Comparison of ENCODE assay signal across 23 mouse cellular contexts in genomic region chr17:73032326-73032725, GRCm38 (mm10).
DNase-seq lines count a peak whose midpoint lies in the region; ATAC-seq lines count a peak whose summit lies in the region.
"Had no signal": no experiment of that assay in that cellular context is flagged by ENCODE, and none has a peak within 500 bp of the region (broad histone marks: within the 10 kb centered on the region; RNA-seq: fewer than 3 reads in every experiment).

No protein-coding gene starts in this region.

- WGBS in limb, embryonic 11.5 days, result 73% methylated on average over 3 of the region's 3 CpGs
- 70% methylated on average over 3 of the region's 3 CpGs for WGBS in limb, embryonic 10.5 days
- 82% methylated on average over 3 of the region's 3 CpGs for WGBS in intestine, embryonic 15.5 days
- WGBS in hindbrain, embryonic 16.5 days, result 68% methylated on average over 3 of the region's 3 CpGs

- no peak overlapping the region for H3K4me2 ChIP-seq in limb, embryonic 11.5 days (ENCODE audit: low read depth, severe bottlenecking)
- H3K4me2 ChIP-seq in intestine, embryonic 15.5 days (replicated peaks), result no peak overlapping the region
- no peak overlapping the region for H3K4me2 ChIP-seq in hindbrain, embryonic 16.5 days (ENCODE audit: low read length)
- H3K4me2 ChIP-seq: embryonic facial prominence, embryonic 12.5 days; forebrain, embryonic 13.5 days; heart, embryonic 12.5 days; hindbrain, embryonic 15.5 days had no signal

- H3K4me1 ChIP-seq in limb, embryonic 11.5 days (ENCODE audit: control insufficient read depth, insufficient read depth, low read length), result peaks cover 3% of the 10 kb centered on the region; the same call in 1 of the 2 replicates
- H3K4me1 ChIP-seq in limb, embryonic 10.5 days, result peaks cover 20% of the 10 kb centered on the region
- peaks cover 17% of the 10 kb centered on the region for H3K4me1 ChIP-seq in intestine, embryonic 15.5 days (replicated peaks)
- no peaks in the 10 kb centered on the region for H3K4me1 ChIP-seq in hindbrain, embryonic 16.5 days (ENCODE audit: control insufficient read depth, insufficient read depth, low read depth, low read length)
- H3K4me1 ChIP-seq: forebrain, embryonic 13.5 days; hindbrain, embryonic 15.5 days had no signal

- H3K27ac ChIP-seq in limb, embryonic 11.5 days (replicated peaks; ENCODE audit: low read depth, low read length), result no peak overlapping the region
- H3K27ac ChIP-seq in limb, embryonic 10.5 days, result no peak overlapping the region
- H3K27ac ChIP-seq in intestine, embryonic 15.5 days, result no peak overlapping the region
- no peak overlapping the region for H3K27ac ChIP-seq in hindbrain, embryonic 16.5 days (ENCODE audit: low read depth, low read length)
- H3K27ac ChIP-seq: embryonic facial prominence, embryonic 12.5 days; forebrain, embryonic 13.5 days; heart, adult 2 months; hindbrain, embryonic 15.5 days had no signal

- 0 out of 2 replicates have a peak, but pooled peaks have one; percentile 31 for ATAC-seq in limb, embryonic 11.5 days (ENCODE audit: insufficient number of reproducible peaks, low FRiP score, low TSS enrichment, low read depth)
- ATAC-seq in intestine, embryonic 15.5 days, result peak; percentile 69
- no peak for ATAC-seq in hindbrain, embryonic 16.5 days
- ATAC-seq: forebrain, embryonic 13.5 days; forebrain, postnatal 0 days; Patski had no signal

- H3K27me3 ChIP-seq in limb, embryonic 11.5 days (ENCODE audit: control insufficient read depth, insufficient read depth, low read length), result no peaks in the 10 kb centered on the region
- no peaks in the 10 kb centered on the region for H3K27me3 ChIP-seq in limb, embryonic 10.5 days (ENCODE audit: low read depth, poor library complexity, severe bottlenecking)
- H3K27me3 ChIP-seq in intestine, embryonic 15.5 days (replicated peaks), result no peaks in the 10 kb centered on the region
- no peaks in the 10 kb centered on the region for H3K27me3 ChIP-seq in splenic B cell, adult 2 months (ENCODE audit: control insufficient read depth, insufficient read depth, low read length, poor library complexity, severe bottlenecking)
- H3K27me3 ChIP-seq in hindbrain, embryonic 16.5 days (replicated peaks; ENCODE audit: control insufficient read depth, insufficient read depth, low read length), result no peaks in the 10 kb centered on the region
- H3K27me3 ChIP-seq: CH12.LX; forebrain, embryonic 13.5 days; hindbrain, embryonic 15.5 days; Patski had no signal

- H3K9ac ChIP-seq in limb, embryonic 11.5 days (ENCODE audit: low read length), result no peak overlapping the region
- H3K9ac ChIP-seq in intestine, embryonic 15.5 days, result no peak overlapping the region
- no peak overlapping the region for H3K9ac ChIP-seq in hindbrain, embryonic 16.5 days (ENCODE audit: low read depth, low read length)
- H3K9ac ChIP-seq: embryonic facial prominence, embryonic 12.5 days; forebrain, embryonic 13.5 days; forebrain, postnatal 0 days; heart, embryonic 12.5 days; hindbrain, embryonic 15.5 days had no signal

- no peaks in the 10 kb centered on the region for H3K36me3 ChIP-seq in limb, embryonic 11.5 days (ENCODE audit: control insufficient read depth, insufficient read depth, low read length)
- H3K36me3 ChIP-seq in limb, embryonic 10.5 days, result no peaks in the 10 kb centered on the region
- no peaks in the 10 kb centered on the region for H3K36me3 ChIP-seq in intestine, embryonic 15.5 days
- no peaks in the 10 kb centered on the region for H3K36me3 ChIP-seq in splenic B cell, adult 2 months (ENCODE audit: control insufficient read depth, insufficient read depth, low read length, poor library complexity, severe bottlenecking)
- H3K36me3 ChIP-seq in hindbrain, embryonic 16.5 days (ENCODE audit: control insufficient read depth, insufficient read depth, low read length), result no peaks in the 10 kb centered on the region
- H3K36me3 ChIP-seq: embryonic facial prominence, embryonic 12.5 days; heart, embryonic 12.5 days; hindbrain, embryonic 15.5 days had no signal

- H3K9me3 ChIP-seq in limb, embryonic 11.5 days (ENCODE audit: control insufficient read depth, low read length), result no peaks in the 10 kb centered on the region
- no peaks in the 10 kb centered on the region for H3K9me3 ChIP-seq in limb, embryonic 10.5 days (replicated peaks)
- no peaks in the 10 kb centered on the region for H3K9me3 ChIP-seq in intestine, embryonic 15.5 days
- H3K9me3 ChIP-seq in hindbrain, embryonic 16.5 days (ENCODE audit: control insufficient read depth, low read length), result no peaks in the 10 kb centered on the region
- H3K9me3 ChIP-seq: embryonic facial prominence, embryonic 12.5 days; forebrain, embryonic 13.5 days; heart, embryonic 12.5 days; hindbrain, embryonic 15.5 days had no signal

- no peak overlapping the region for H3K4me3 ChIP-seq in limb, embryonic 11.5 days (ENCODE audit: low read depth, low read length)
- no peak overlapping the region for H3K4me3 ChIP-seq in limb, embryonic 10.5 days
- H3K4me3 ChIP-seq in intestine, embryonic 15.5 days (replicated peaks), result no peak overlapping the region
- H3K4me3 ChIP-seq in hindbrain, embryonic 16.5 days (ENCODE audit: low read length), result no peak overlapping the region
- H3K4me3 ChIP-seq: embryonic facial prominence, embryonic 12.5 days; forebrain, embryonic 13.5 days; heart, adult 2 months; heart, embryonic 12.5 days; hindbrain, embryonic 15.5 days had no signal

- DNase-seq in limb, embryonic 11.5 days (ENCODE audit: low spot score), result no peak
- DNase-seq in limb, embryonic 10.5 days (ENCODE audit: low spot score), result no peak
- DNase-seq in ZHBTc4 (ENCODE audit: low read depth, low spot score), result peak; percentile 26
- peak; percentile 55 for DNase-seq in splenic B cell, adult 2 months (ENCODE audit: low read depth, low spot score)
- no peak for DNase-seq in adrenal gland, postnatal 4 days (ENCODE audit: low spot score in 2 of 2)
- no peak for DNase-seq in frontal cortex, postnatal 10 days (ENCODE audit: low spot score in 2 of 2)
- DNase-seq: adrenal gland, adult 8-10 months; adrenal gland, postnatal 36 days; cerebellum, adult 11 months; cerebellum, adult 8-10 months; cerebellum, postnatal 14 days; embryo, embryonic 11 days; forebrain, postnatal 0 days; heart, adult 2 months; kidney, adult 11 months had no signal

Comparison
In these comparisons a context has a peak if more than half of its experiments do, and no peak if none do; other contexts are left out.
1. DNase-seq: peak in ZHBTc4 (single experiment) and splenic B cell, adult 2 months (single experiment); none in limb, embryonic 11.5 days (single experiment), limb, embryonic 10.5 days (single experiment), adrenal gland, postnatal 4 days (0 of 2) and frontal cortex, postnatal 10 days (0 of 2).